Mouse (Mus musculus) common myeloid progenitor, adult 5-6 weeks (primary cell): ENCODE results near the gene Ace2. TPM values are rescaled to one million over a fixed set of nuclear protein-coding genes. Genes with fewer than 3 reads are reported as not detected.

Experiments used
- ATAC-seq: replicated peaks from 2 replicates; pipeline ENCODE4 v1.8.0; 2016; ENCODE audit warnings: low read depth, mild to moderate bottlenecking, moderate TSS enrichment, inconsistent platforms; ENCODE audit not compliant: poor library complexity, severe bottlenecking
- total RNA-seq: library from RNA; stranded (forward); fragments of 200-1000, 187-1606 nt; gene quantifications from 2 replicates; pipeline ENCODE4 v1.2.3, GENCODE M21; 2017

Gene Ace2
- total RNA-seq, 1 experiment from 2014 or later = not detected

DNA sequence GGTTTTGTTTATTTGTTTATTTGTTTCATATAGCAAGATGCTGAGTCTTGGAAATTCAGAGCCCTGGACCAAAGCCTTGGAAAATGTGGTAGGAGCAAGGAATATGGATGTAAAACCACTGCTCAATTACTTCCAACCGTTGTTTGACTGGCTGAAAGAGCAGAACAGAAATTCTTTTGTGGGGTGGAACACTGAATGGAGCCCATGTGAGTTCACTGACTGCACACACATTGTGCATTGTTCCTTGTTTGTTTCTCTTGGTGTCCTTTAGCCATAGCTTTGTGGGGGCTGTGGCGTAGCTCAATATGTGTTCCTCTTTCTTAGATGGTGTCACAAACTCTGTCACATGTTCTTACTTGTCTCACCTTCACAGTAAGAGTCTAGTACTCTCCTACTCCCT, 36.6 kb downstream of the Ace2 start:
- peak; percentile 65; the same call in 1 of the 2 replicates for ATAC-seq

- ATAC-seq = no peak
Measured at GRCm38 (mm10) chrX:164178856-164179255, 39.7 kb downstream of the Ace2 start.

DNA sequence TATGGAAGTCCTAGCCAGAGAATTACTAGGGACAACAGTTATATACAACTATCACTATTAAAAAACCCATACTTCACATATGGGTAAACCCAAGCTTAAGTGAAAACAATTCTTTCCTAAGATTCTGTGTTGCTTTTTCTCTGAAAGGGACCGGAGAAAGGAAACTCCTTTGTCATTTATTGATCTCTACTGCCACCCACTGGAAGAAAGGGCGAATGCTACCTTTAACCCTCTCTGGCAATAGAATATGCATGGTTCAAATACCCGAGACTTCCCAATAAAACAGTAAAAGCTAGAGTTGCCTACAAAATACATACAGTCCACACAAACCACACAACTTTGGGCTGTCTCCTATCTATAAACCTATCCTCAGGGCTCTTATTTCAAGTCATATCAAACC, 40.6 kb downstream of the Ace2 start:
- peak; percentile 92 for ATAC-seq

GRCm38 (mm10) chrX:164183844-164184243, 44.7 kb downstream of the Ace2 start:
- ATAC-seq = peak; percentile 91

DNA sequence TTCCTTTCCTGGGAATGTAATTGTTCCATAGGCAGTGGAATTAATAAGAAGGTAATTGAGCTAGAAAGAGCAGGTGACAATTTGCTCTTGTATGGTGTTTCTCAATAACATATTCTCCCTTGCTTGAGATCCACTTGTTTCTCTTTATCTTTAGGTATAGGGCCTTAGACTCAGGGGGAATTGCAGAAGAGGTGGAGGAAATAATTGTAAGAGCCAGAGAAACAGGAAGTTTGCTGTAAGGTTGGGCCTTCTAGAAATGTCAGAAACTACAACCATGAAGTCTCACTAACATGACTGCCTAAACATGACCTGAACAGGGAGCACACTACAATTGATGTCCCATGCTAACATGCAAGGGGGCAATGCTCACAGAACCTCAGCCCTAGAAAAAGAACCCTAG, 50.7 kb downstream of the Ace2 start:
- no peak for ATAC-seq

- peak; percentile 69 for ATAC-seq
Measured at GRCm38 (mm10) chrX:164197679-164198078, 58.5 kb downstream of the Ace2 start.

DNA sequence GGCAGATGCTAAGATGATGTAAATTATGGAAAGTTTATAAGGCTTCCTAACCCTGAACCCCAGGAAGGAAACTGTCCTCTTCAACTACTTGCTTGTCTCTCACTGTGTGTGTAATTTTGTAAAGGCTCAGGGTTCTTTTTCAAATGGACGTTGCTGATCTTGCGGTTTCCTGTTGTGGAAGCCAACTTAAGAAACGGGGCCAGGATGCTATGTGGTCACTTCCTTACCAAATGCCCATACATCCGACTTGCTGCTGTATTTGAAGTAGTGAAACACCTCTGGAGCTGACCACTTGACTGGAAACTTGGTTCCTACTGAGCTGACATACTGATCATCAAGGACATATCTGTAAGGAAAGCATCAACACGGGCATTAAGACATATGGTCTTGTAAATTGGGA, 61.4 kb downstream of the Ace2 start:
- ATAC-seq = peak; percentile 56

DNA sequence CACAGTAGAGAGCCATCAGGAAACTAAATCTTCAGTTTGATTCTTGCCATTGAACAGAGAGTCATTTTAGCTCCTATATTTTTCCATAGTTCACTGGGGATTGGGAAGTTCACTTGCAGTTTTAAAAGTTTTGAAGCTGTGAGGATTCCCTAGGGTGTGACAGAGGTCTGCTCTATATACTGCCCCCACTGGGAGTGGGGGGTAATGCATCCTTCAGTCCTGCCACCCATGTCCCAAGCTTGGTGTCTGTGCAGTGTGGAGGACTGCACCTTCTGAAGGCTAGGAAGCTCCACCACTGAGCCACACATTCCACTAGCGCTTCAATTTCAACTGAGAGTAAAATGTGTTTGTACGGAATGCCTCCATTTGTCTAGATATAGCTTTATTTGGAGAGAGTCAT, 82.9 kb downstream of the Ace2 start:
- ATAC-seq = peak; percentile 93

- ATAC-seq = no peak
Measured at GRCm38 (mm10) chrX:164233380-164233779, 94.2 kb downstream of the Ace2 start.

Other genes with a start within 250 kb of the Ace2 start
- 9.3 and 16.7 TPM in 2 replicates for gene Ap1s2, start 230.3 kb upstream of the Ace2 start, total RNA-seq
- 46.9 and 64.7 TPM in 2 replicates for gene Zrsr2, start 180.7 kb upstream of the Ace2 start, total RNA-seq
- 0.69 TPM in 1 of 2 replicates, not detected in the other for gene Car5b, start 111.3 kb upstream of the Ace2 start, total RNA-seq
- 19.3 and 19.4 TPM in 2 replicates for gene Siah1b, start 62.8 kb upstream of the Ace2 start, total RNA-seq
- gene Cltrn, start 50.5 kb upstream of the Ace2 start, total RNA-seq = not detected in 2 replicates
- gene Bmx, start 118.9 kb downstream of the Ace2 start, total RNA-seq = 1.4 and 1.9 TPM in 2 replicates
- gene Pir, start 130.0 kb downstream of the Ace2 start, total RNA-seq = 1.2 TPM in 1 of 2 replicates, not detected in the other
- gene Vegfd, start 234.0 kb downstream of the Ace2 start, total RNA-seq = 0.29 TPM in 1 of 2 replicates, not detected in the other